Mouse (Mus musculus): ENCODE data around the gene Slc35f2. TPM values are rescaled to one million over a fixed set of nuclear protein-coding genes. Genes with fewer than 3 reads are reported as not detected.

The Slc35f2 gene
- 16.7 and 18.0 TPM in 2 replicates for polyA plus RNA-seq (2015; fragmentation: Nextera tagmentation; extraction: Ambion mirVana)

GRCm38 (mm10) chr9:53771344-53772021, at the start of gene Slc35f2:
TSS of gene Slc35f2 (plus strand) at chr9:53771538.
- H3K9me3 ChIP-seq, result no peaks in the 10 kb centered on the region
- H3K27ac ChIP-seq (replicated peaks), result peak within 1 kb of the TSS; percentile 42; the same call in 1 of the 2 replicates
- H3K4me3 ChIP-seq, result peak within 1 kb of the TSS; percentile 74
- peak; percentile 85 for ATAC-seq (ENCODE audit: low FRiP score, low read depth)
- peak within 1 kb of the TSS; percentile 41 for H3K9ac ChIP-seq
- no peaks in the 10 kb centered on the region for H3K36me3 ChIP-seq
- under 1% methylated on average over 50 of the region's 50 CpGs for WGBS
- H3K27me3 ChIP-seq, result peaks cover 24% of the 10 kb centered on the region
- peaks cover 15% of the 10 kb centered on the region for H3K4me1 ChIP-seq (replicated peaks)
- H3K4me2 ChIP-seq, result peak within 1 kb of the TSS; percentile 96

- Histone ChIP-seq H3K36me3 (no peaks in the 10 kb centered on the region), H3K4me2 (no peak overlapping the region), H3K27me3 (no peaks in the 10 kb centered on the region), H3K9ac (no peak overlapping the region), H3K27ac (replicated peaks) (no peak overlapping the region), H3K9me3 (no peaks in the 10 kb centered on the region), H3K4me1 (replicated peaks) (no peaks in the 10 kb centered on the region), H3K4me3 (no peak overlapping the region)
- ATAC-seq (ENCODE audit: low FRiP score, low read depth), result no peak
- 51% methylated on average over 3 of the region's 3 CpGs for WGBS
Measured at GRCm38 (mm10) chr9:53740829-53741404, 30.4 kb upstream of the Slc35f2 start.

- Histone ChIP-seq H3K36me3 (no peaks in the 10 kb centered on the region), H3K27ac (replicated peaks) (no peak overlapping the region), H3K4me3 (no peak overlapping the region)
Measured at GRCm38 (mm10) chr9:53750411-53750810, 20.9 kb upstream of the Slc35f2 start.

GRCm38 (mm10) chr9:53750899-53751298, 20.4 kb upstream of the Slc35f2 start:
- peaks cover 7% of the 10 kb centered on the region; the same call in 1 of the 2 replicates for H3K27me3 ChIP-seq
- H3K27ac ChIP-seq (replicated peaks), result no peak overlapping the region
- 53% methylated on average over 5 of the region's 5 CpGs for WGBS
- no peaks in the 10 kb centered on the region for H3K4me1 ChIP-seq (replicated peaks)
- ATAC-seq (ENCODE audit: low FRiP score, low read depth), result no peak
- H3K9me3 ChIP-seq, result no peaks in the 10 kb centered on the region
- no peaks in the 10 kb centered on the region for H3K36me3 ChIP-seq
- H3K4me2 ChIP-seq, result no peak overlapping the region
- no peak overlapping the region for H3K4me3 ChIP-seq
- H3K9ac ChIP-seq, result no peak overlapping the region

More at GRCm38 (mm10) chr9:53750411-53750810, 20.9 kb upstream of the Slc35f2 start:
- Histone ChIP-seq H3K4me2 (no peak overlapping the region), H3K9me3 (no peaks in the 10 kb centered on the region), H3K9ac (no peak overlapping the region), H3K27me3 (peaks cover 4% of the 10 kb centered on the region; the same call in 1 of the 2 replicates), H3K4me1 (replicated peaks) (no peaks in the 10 kb centered on the region)
- 91% methylated on average over 13 of the region's 13 CpGs for WGBS
- no peak for ATAC-seq (ENCODE audit: low FRiP score, low read depth)

- H3K4me2 ChIP-seq, result no peak overlapping the region
- no peaks in the 10 kb centered on the region for H3K36me3 ChIP-seq
- ATAC-seq (ENCODE audit: low FRiP score, low read depth), result no peak
- no peak overlapping the region for H3K9ac ChIP-seq
- no peaks in the 10 kb centered on the region for H3K9me3 ChIP-seq
- H3K4me1 ChIP-seq (replicated peaks), result no peaks in the 10 kb centered on the region
- no peak overlapping the region for H3K27ac ChIP-seq (replicated peaks)
- no peak overlapping the region for H3K4me3 ChIP-seq
- H3K27me3 ChIP-seq, result peaks cover 7% of the 10 kb centered on the region; the same call in 1 of the 2 replicates
Measured at GRCm38 (mm10) chr9:53754801-53755200, 16.5 kb upstream of the Slc35f2 start.

GRCm38 (mm10) chr9:53758142-53758541, 13.2 kb upstream of the Slc35f2 start:
- Histone ChIP-seq H3K4me2 (no peak overlapping the region), H3K9me3 (no peaks in the 10 kb centered on the region), H3K27ac (replicated peaks) (no peak overlapping the region), H3K36me3 (no peaks in the 10 kb centered on the region), H3K4me3 (no peak overlapping the region), H3K27me3 (peaks cover 7% of the 10 kb centered on the region; the same call in 1 of the 2 replicates), H3K4me1 (replicated peaks) (no peaks in the 10 kb centered on the region), H3K9ac (no peak overlapping the region)
- WGBS, result 99% methylated on average over 2 of the region's 2 CpGs
- no peak for ATAC-seq (ENCODE audit: low FRiP score, low read depth)

GRCm38 (mm10) chr9:53764697-53765096, 6.6 kb upstream of the Slc35f2 start:
- no peak overlapping the region for H3K4me3 ChIP-seq
- WGBS, result 87% methylated on average over 8 of the region's 8 CpGs
- no peak overlapping the region for H3K27ac ChIP-seq (replicated peaks)
- H3K36me3 ChIP-seq, result no peaks in the 10 kb centered on the region
- no peak overlapping the region for H3K9ac ChIP-seq
- H3K4me1 ChIP-seq (replicated peaks), result no peaks in the 10 kb centered on the region
- no peaks in the 10 kb centered on the region for H3K27me3 ChIP-seq
- H3K4me2 ChIP-seq, result no peak overlapping the region
- no peak for ATAC-seq (ENCODE audit: low FRiP score, low read depth)
- no peaks in the 10 kb centered on the region for H3K9me3 ChIP-seq

- 86% methylated on average over 5 of the region's 5 CpGs for WGBS
- H3K4me3 ChIP-seq, result no peak overlapping the region
- no peak overlapping the region for H3K4me2 ChIP-seq
- H3K27ac ChIP-seq (replicated peaks), result no peak overlapping the region
- no peak for ATAC-seq (ENCODE audit: low FRiP score, low read depth)
- peaks cover 23% of the 10 kb centered on the region for H3K27me3 ChIP-seq
- no peaks in the 10 kb centered on the region for H3K9me3 ChIP-seq
- no peak overlapping the region for H3K9ac ChIP-seq
- H3K4me1 ChIP-seq (replicated peaks), result peaks cover 15% of the 10 kb centered on the region
- no peaks in the 10 kb centered on the region for H3K36me3 ChIP-seq
Measured at GRCm38 (mm10) chr9:53768486-53768885, 2.9 kb upstream of the Slc35f2 start.

GRCm38 (mm10) chr9:53770771-53771343, 481 bp upstream of the Slc35f2 start:
- H3K36me3 ChIP-seq, result no peaks in the 10 kb centered on the region
- no peaks in the 10 kb centered on the region for H3K9me3 ChIP-seq
- peaks cover 24% of the 10 kb centered on the region for H3K27me3 ChIP-seq
- peak overlapping the region; percentile 96 for H3K4me2 ChIP-seq
- H3K27ac ChIP-seq (replicated peaks), result no peak overlapping the region
- ATAC-seq (ENCODE audit: low FRiP score, low read depth), result no peak; the same call in 1 of the 2 replicates
- H3K9ac ChIP-seq, result peak overlapping the region; percentile 41
- H3K4me1 ChIP-seq (replicated peaks), result peaks cover 15% of the 10 kb centered on the region
- peak overlapping the region; percentile 74 for H3K4me3 ChIP-seq
- WGBS, result 45% methylated on average over 12 of the region's 12 CpGs

- H3K27me3 ChIP-seq, result peaks cover 24% of the 10 kb centered on the region
- H3K36me3 ChIP-seq, result no peaks in the 10 kb centered on the region
- peak overlapping the region; percentile 41 for H3K9ac ChIP-seq
- 0 out of 2 replicates have a peak overlapping the region, but pooled peaks have one; percentile 42 for H3K27ac ChIP-seq (replicated peaks)
- peak overlapping the region; percentile 74 for H3K4me3 ChIP-seq
- peak; percentile 62; the same call in 1 of the 2 replicates for ATAC-seq (ENCODE audit: low FRiP score, low read depth)
- peaks cover 15% of the 10 kb centered on the region for H3K4me1 ChIP-seq (replicated peaks)
- no peaks in the 10 kb centered on the region for H3K9me3 ChIP-seq
- peak overlapping the region; percentile 96 for H3K4me2 ChIP-seq
- 3% methylated on average over 17 of the region's 17 CpGs for WGBS
Measured at GRCm38 (mm10) chr9:53772121-53772561, 803 bp downstream of the Slc35f2 start.

GRCm38 (mm10) chr9:53775511-53775910, 4.2 kb downstream of the Slc35f2 start:
- H3K9me3 ChIP-seq, result no peaks in the 10 kb centered on the region
- peaks cover 21% of the 10 kb centered on the region for H3K27me3 ChIP-seq
- H3K9ac ChIP-seq, result no peak overlapping the region
- ATAC-seq (ENCODE audit: low FRiP score, low read depth), result no peak
- peaks cover 15% of the 10 kb centered on the region for H3K4me1 ChIP-seq (replicated peaks)
- H3K4me2 ChIP-seq, result no peak overlapping the region
- no peaks in the 10 kb centered on the region for H3K36me3 ChIP-seq
- H3K4me3 ChIP-seq, result no peak overlapping the region
- 95% methylated on average over 2 of the region's 2 CpGs for WGBS
- H3K27ac ChIP-seq (replicated peaks), result no peak overlapping the region
